Comparison of ENCODE assay signal across 10 mouse cellular contexts in genomic region chr1:184864381-184864801, GRCm38 (mm10). TPM values are rescaled to one million over a fixed set of nuclear protein-coding genes. Genes with fewer than 3 reads are reported as not detected.
DNase-seq lines count a peak whose midpoint lies in the region; ATAC-seq lines count a peak whose summit lies in the region.
"Had no signal": no experiment of that assay in that cellular context is flagged by ENCODE, and none has a peak within 500 bp of the region (broad histone marks: within the 10 kb centered on the region; RNA-seq: fewer than 3 reads in every experiment).

No protein-coding gene starts in this region.

- H3K9me3 ChIP-seq in liver, embryonic 11.5 days (ENCODE audit: control insufficient read depth, low read length), result no peaks in the 10 kb centered on the region
- H3K9me3 ChIP-seq in liver, embryonic 12.5 days (replicated peaks), result no peaks in the 10 kb centered on the region
- no peaks in the 10 kb centered on the region for H3K9me3 ChIP-seq in heart, embryonic 11.5 days (replicated peaks; ENCODE audit: control insufficient read depth, low read length)
- H3K9me3 ChIP-seq in kidney, embryonic 16.5 days (ENCODE audit: low read length), result no peaks in the 10 kb centered on the region
- no peaks in the 10 kb centered on the region for H3K9me3 ChIP-seq in neural tube, embryonic 15.5 days (replicated peaks)

- peaks cover 7% of the 10 kb centered on the region; the same call in 1 of the 2 replicates for H3K4me1 ChIP-seq in liver, embryonic 11.5 days (replicated peaks; ENCODE audit: control insufficient read depth, insufficient read depth, low read length)
- H3K4me1 ChIP-seq in liver, embryonic 12.5 days, result peaks cover 12% of the 10 kb centered on the region
- no peaks in the 10 kb centered on the region for H3K4me1 ChIP-seq in heart, embryonic 11.5 days (ENCODE audit: control insufficient read depth, insufficient read depth, low read length)
- H3K4me1 ChIP-seq in kidney, embryonic 16.5 days (ENCODE audit: insufficient read depth, low read length), result peaks cover 19% of the 10 kb centered on the region; the same call in 1 of the 2 replicates
- no peaks in the 10 kb centered on the region for H3K4me1 ChIP-seq in neural tube, embryonic 15.5 days

- no peak overlapping the region for H3K4me3 ChIP-seq in liver, embryonic 11.5 days (ENCODE audit: low read depth, low read length)
- H3K4me3 ChIP-seq in liver, embryonic 12.5 days, result no peak overlapping the region
- H3K4me3 ChIP-seq in heart, embryonic 11.5 days (ENCODE audit: low read depth, low read length), result no peak overlapping the region
- no peak overlapping the region for H3K4me3 ChIP-seq in kidney, embryonic 16.5 days (ENCODE audit: low read length)
- no peak overlapping the region for H3K4me3 ChIP-seq in neural tube, embryonic 15.5 days (replicated peaks)
- H3K4me3 ChIP-seq: myocyte had no signal

- H3K27me3 ChIP-seq in liver, embryonic 11.5 days (replicated peaks; ENCODE audit: control insufficient read depth, insufficient read depth, low read length), result no peaks in the 10 kb centered on the region
- peaks cover 4% of the 10 kb centered on the region; the same call in 1 of the 2 replicates for H3K27me3 ChIP-seq in liver, embryonic 12.5 days (replicated peaks)
- H3K27me3 ChIP-seq in heart, embryonic 11.5 days (ENCODE audit: control insufficient read depth, insufficient read depth, low read length), result no peaks in the 10 kb centered on the region
- H3K27me3 ChIP-seq in kidney, embryonic 16.5 days (ENCODE audit: insufficient read depth, low read length), result no peaks in the 10 kb centered on the region
- 0 out of 2 replicates have a peak, but pooled peaks cover 3% of the 10 kb centered on the region for H3K27me3 ChIP-seq in neural tube, embryonic 15.5 days (replicated peaks)

- no peaks in the 10 kb centered on the region for H3K36me3 ChIP-seq in liver, embryonic 11.5 days (ENCODE audit: control insufficient read depth, insufficient read depth, low read length)
- no peaks in the 10 kb centered on the region for H3K36me3 ChIP-seq in liver, embryonic 12.5 days
- no peaks in the 10 kb centered on the region for H3K36me3 ChIP-seq in heart, embryonic 11.5 days (ENCODE audit: control insufficient read depth, insufficient read depth, low read length)
- no peaks in the 10 kb centered on the region for H3K36me3 ChIP-seq in kidney, embryonic 16.5 days (ENCODE audit: insufficient read depth, low read length)
- H3K36me3 ChIP-seq in neural tube, embryonic 15.5 days, result no peaks in the 10 kb centered on the region

- WGBS in liver, embryonic 11.5 days, result 40% methylated on average over 7 of the region's 7 CpGs
- 39% methylated on average over 7 of the region's 7 CpGs for WGBS in liver, embryonic 12.5 days (ENCODE audit: insufficient replicate concordance)
- 26% methylated on average over 7 of the region's 7 CpGs for WGBS in heart, embryonic 11.5 days (ENCODE audit: insufficient replicate concordance)
- WGBS in kidney, embryonic 16.5 days, result 31% methylated on average over 7 of the region's 7 CpGs
- WGBS in neural tube, embryonic 15.5 days, result 31% methylated on average over 7 of the region's 7 CpGs

- no peak overlapping the region for H3K4me2 ChIP-seq in liver, embryonic 11.5 days
- H3K4me2 ChIP-seq in liver, embryonic 12.5 days, result no peak overlapping the region
- H3K4me2 ChIP-seq in heart, embryonic 11.5 days, result no peak overlapping the region
- no peak overlapping the region for H3K4me2 ChIP-seq in kidney, embryonic 16.5 days (replicated peaks; ENCODE audit: low read depth, low read length)
- no peak overlapping the region for H3K4me2 ChIP-seq in neural tube, embryonic 15.5 days

- no peak overlapping the region for H3K9ac ChIP-seq in liver, embryonic 11.5 days (ENCODE audit: low read depth, low read length)
- no peak overlapping the region for H3K9ac ChIP-seq in liver, embryonic 12.5 days
- no peak overlapping the region for H3K9ac ChIP-seq in heart, embryonic 11.5 days (ENCODE audit: low read depth, low read length)
- no peak overlapping the region for H3K9ac ChIP-seq in kidney, embryonic 16.5 days (replicated peaks; ENCODE audit: low read length)
- H3K9ac ChIP-seq in neural tube, embryonic 15.5 days (replicated peaks), result no peak overlapping the region

- intact Hi-C loops in gastrocnemius, postnatal 36 days (cut with DNase I), result no loop called here

- 0 out of 2 replicates have a peak overlapping the region, but pooled peaks have one; percentile 25 for H3K27ac ChIP-seq in liver, embryonic 11.5 days (ENCODE audit: low read depth, low read length)
- H3K27ac ChIP-seq in liver, embryonic 12.5 days, result no peak overlapping the region
- H3K27ac ChIP-seq in heart, embryonic 11.5 days (ENCODE audit: low read depth, low read length), result peak overlapping the region; percentile 64
- peak overlapping the region; percentile 58 for H3K27ac ChIP-seq in kidney, embryonic 16.5 days (ENCODE audit: low read length)
- H3K27ac ChIP-seq in neural tube, embryonic 15.5 days (replicated peaks), result 0 out of 2 replicates have a peak overlapping the region, but pooled peaks have one; percentile 18

- DNase-seq in liver, embryonic 11.5 days (ENCODE audit: low spot score), result no peak
- DNase-seq in urinary bladder, postnatal 14 days (ENCODE audit: low spot score), result no peak
- DNase-seq in gastrocnemius, postnatal 36 days, result no peak
- DNase-seq in spleen, postnatal 36 days (ENCODE audit: low spot score in 2 of 2), result no peak

- no peak; the same call in 1 of the 2 replicates for ATAC-seq in liver, embryonic 11.5 days (replicated peaks; ENCODE audit: low FRiP score)
- no peak for ATAC-seq in liver, embryonic 12.5 days
- ATAC-seq in heart, embryonic 11.5 days (replicated peaks; ENCODE audit: insufficient number of reproducible peaks, low FRiP score, low TSS enrichment), result no peak
- peak; percentile 28; the same call in 1 of the 2 replicates for ATAC-seq in kidney, embryonic 16.5 days (ENCODE audit: low FRiP score, low TSS enrichment)
- no peak for ATAC-seq in neural tube, embryonic 15.5 days (ENCODE audit: low FRiP score)

RNA-seq across cellular contexts. Expression of gene Marc2, which starts 18.1 kb away (rescaled TPM):
- polyA plus RNA-seq in liver, embryonic 11.5 days (2014; fragmentation: Nextera tagmentation; extraction: Ambion mirVana), result 240 and 250 TPM in 2 replicates
- polyA plus RNA-seq in liver, embryonic 12.5 days (2016; fragmentation: Nextera tagmentation; extraction: Ambion mirVana), result 171 and 178 TPM in 2 replicates
- polyA plus RNA-seq in heart, embryonic 11.5 days (2014; fragmentation: Nextera tagmentation; extraction: Ambion mirVana), result 97.0 and 104 TPM in 2 replicates
- polyA plus RNA-seq in kidney, embryonic 16.5 days (2015; fragmentation: Nextera tagmentation; extraction: Ambion mirVana), result 196 and 228 TPM in 2 replicates
- 113 and 133 TPM in 2 replicates for polyA plus RNA-seq in neural tube, embryonic 15.5 days (2015; fragmentation: Nextera tagmentation; extraction: Ambion mirVana)
- 100 to 1,000 TPM; 124 to 142 TPM for total RNA-seq in gastrocnemius, postnatal 36 days (2021)

RNA-seq across cellular contexts. Expression of gene C130074G19Rik, which starts 18.6 kb away (rescaled TPM):
- 1.9 and 2.0 TPM in 2 replicates for polyA plus RNA-seq in liver, embryonic 11.5 days (2014; fragmentation: Nextera tagmentation; extraction: Ambion mirVana)
- 1.2 and 1.3 TPM in 2 replicates for polyA plus RNA-seq in liver, embryonic 12.5 days (2016; fragmentation: Nextera tagmentation; extraction: Ambion mirVana)
- polyA plus RNA-seq in heart, embryonic 11.5 days (2014; fragmentation: Nextera tagmentation; extraction: Ambion mirVana), result 0.37 and 0.60 TPM in 2 replicates
- 3.1 and 3.9 TPM in 2 replicates for polyA plus RNA-seq in kidney, embryonic 16.5 days (2015; fragmentation: Nextera tagmentation; extraction: Ambion mirVana)
- polyA plus RNA-seq in neural tube, embryonic 15.5 days (2015; fragmentation: Nextera tagmentation; extraction: Ambion mirVana), result 1.0 and 1.3 TPM in 2 replicates
- total RNA-seq in gastrocnemius, postnatal 36 days (2021), result 10 to 100 TPM; 12.0 to 12.4 TPM

RNA-seq across cellular contexts. Expression of gene Marc1, which starts 53.3 kb away (rescaled TPM):
- polyA plus RNA-seq in liver, embryonic 11.5 days (2014; fragmentation: Nextera tagmentation; extraction: Ambion mirVana), result 3.9 and 5.1 TPM in 2 replicates
- 7.2 and 7.3 TPM in 2 replicates for polyA plus RNA-seq in liver, embryonic 12.5 days (2016; fragmentation: Nextera tagmentation; extraction: Ambion mirVana)
- polyA plus RNA-seq in heart, embryonic 11.5 days (2014; fragmentation: Nextera tagmentation; extraction: Ambion mirVana), result 0.07 TPM in 1 of 2 replicates, not detected in the other
- 0.26 and 0.37 TPM in 2 replicates for polyA plus RNA-seq in kidney, embryonic 16.5 days (2015; fragmentation: Nextera tagmentation; extraction: Ambion mirVana)
- polyA plus RNA-seq in neural tube, embryonic 15.5 days (2015; fragmentation: Nextera tagmentation; extraction: Ambion mirVana), result 0.36 TPM in 1 of 2 replicates, not detected in the other
- under 1 TPM; 0.22 to 0.36 TPM for total RNA-seq in gastrocnemius, postnatal 36 days (2021)
- polyA plus RNA-seq: limb, embryonic 11.5 days; myocyte had no signal
